8 mouse cellular contexts compared by ENCODE assay signal in genomic region chr8:125012695-125013627, GRCm38 (mm10). TPM values are rescaled to one million over a fixed set of nuclear protein-coding genes. Genes with fewer than 3 reads are reported as not detected.
DNase-seq lines count a peak whose midpoint lies in the region; ATAC-seq and TF ChIP-seq lines count a peak whose summit lies in the region.

Gene Tsnax, plus strand, starts transcription at chr8:125012997.

- 2% methylated on average over 84 of the region's 84 CpGs for WGBS in forebrain, embryonic 11.5 days
- whole genome bisulfite sequencing in heart, embryonic 16.5 days, result 2% methylated on average over 83 of the region's 84 CpGs
- 2% methylated on average over 84 of the region's 84 CpGs for WGBS in liver, embryonic 15.5 days (ENCODE audit: insufficient replicate concordance)
- WGBS in neural tube, embryonic 12.5 days, result 2% methylated on average over 84 of the region's 84 CpGs

- peak within 1 kb of the TSS; percentile 82 for H3K9ac ChIP-seq in CH12.LX (ENCODE audit: insufficient read depth, low read depth)
- peak within 1 kb of the TSS; percentile 89 for H3K9ac ChIP-seq in forebrain, embryonic 11.5 days (ENCODE audit: low read length)
- H3K9ac ChIP-seq in heart, embryonic 16.5 days (ENCODE audit: low read length), result peak within 1 kb of the TSS; percentile 99
- H3K9ac ChIP-seq in liver, embryonic 15.5 days, result peak within 1 kb of the TSS; percentile 87
- H3K9ac ChIP-seq in neural tube, embryonic 12.5 days, result peak within 1 kb of the TSS; percentile 97

- H3K36me3 ChIP-seq in CH12.LX (replicated peaks in 1 of 2; ENCODE audit: control insufficient read depth in 1 of 2, insufficient read depth in 1 of 2, low read length in 1 of 2), result peaks cover 22 to 31% of the 10 kb centered on the region in 2 experiments
- no peaks in the 10 kb centered on the region; the same call in 1 of the 2 replicates for H3K36me3 ChIP-seq in forebrain, embryonic 11.5 days (ENCODE audit: control insufficient read depth, insufficient read depth, low read length)
- peaks cover 14% of the 10 kb centered on the region for H3K36me3 ChIP-seq in heart, embryonic 16.5 days (ENCODE audit: control insufficient read depth, insufficient read depth)
- H3K36me3 ChIP-seq in liver, embryonic 15.5 days (replicated peaks), result peaks cover 27% of the 10 kb centered on the region
- H3K36me3 ChIP-seq in neural tube, embryonic 12.5 days, result peaks cover 25% of the 10 kb centered on the region

- peaks cover 3 to 21% of the 10 kb centered on the region in 2 experiments for H3K4me1 ChIP-seq in CH12.LX (ENCODE audit: control insufficient read depth in 1 of 2, insufficient read depth in 2 of 2)
- no peaks in the 10 kb centered on the region for H3K4me1 ChIP-seq in forebrain, embryonic 11.5 days (replicated peaks; ENCODE audit: control insufficient read depth, insufficient read depth, low read length)
- H3K4me1 ChIP-seq in heart, embryonic 16.5 days (ENCODE audit: control insufficient read depth, insufficient read depth, low read length), result no peaks in the 10 kb centered on the region; the same call in 1 of the 2 replicates
- peaks cover 9% of the 10 kb centered on the region for H3K4me1 ChIP-seq in liver, embryonic 15.5 days (replicated peaks)
- H3K4me1 ChIP-seq in neural tube, embryonic 12.5 days, result no peaks in the 10 kb centered on the region

- dilution Hi-C loops in CH12.LX (cut with MboI; ENCODE audit: extremely low pct_ligation_motif_present, extremely low pct_unique_long_range_greater_than_20kb, low sequenced_read_pairs), result no loop called here

- TF ChIP-seq EP300 in CH12.LX (IDR thresholded peaks at IDR 0.05; ENCODE audit: low read length), result no peak

- peak; percentile 99 for ATAC-seq in forebrain, embryonic 11.5 days (replicated peaks; ENCODE audit: low FRiP score)
- peak; percentile 98 for ATAC-seq in heart, embryonic 16.5 days (replicated peaks; ENCODE audit: extremely low read depth, insufficient read depth, low FRiP score)
- peak; percentile 97 for ATAC-seq in liver, embryonic 15.5 days (ENCODE audit: insufficient read depth)
- peak; percentile 98 for ATAC-seq in neural tube, embryonic 12.5 days (ENCODE audit: low FRiP score, low read depth)

- TF ChIP-seq CTCF in CH12.LX (conservative IDR thresholded peaks at IDR 0.05 in 1 of 2, IDR thresholded peaks at IDR 0.05 in 1 of 2; ENCODE audit: low read depth in 2 of 2, low read length in 2 of 2), result no peak

- TF ChIP-seq RAD21 in CH12.LX (IDR thresholded peaks at IDR 0.05; ENCODE audit: low read depth, low read length), result no peak

- peak within 1 kb of the TSS; percentile 54 to 99 (median 97) for H3K4me3 ChIP-seq in CH12.LX (replicated peaks in 1 of 3; ENCODE audit: low read depth in 2 of 3, low read length in 2 of 3, poor library complexity in 1 of 3)
- H3K4me3 ChIP-seq in forebrain, embryonic 11.5 days (ENCODE audit: low read depth, low read length), result peak within 1 kb of the TSS; percentile 94
- peak within 1 kb of the TSS; percentile 99 for H3K4me3 ChIP-seq in heart, embryonic 16.5 days (ENCODE audit: low read length)
- peak within 1 kb of the TSS; percentile 89 for H3K4me3 ChIP-seq in liver, embryonic 15.5 days (replicated peaks)
- peak within 1 kb of the TSS; percentile 98 for H3K4me3 ChIP-seq in neural tube, embryonic 12.5 days

- TF ChIP-seq POLR2A in CH12.LX (IDR thresholded peaks at IDR 0.05; ENCODE audit: low read depth, low read length), result peak; percentile 77

- H3K27ac ChIP-seq in CH12.LX (ENCODE audit: insufficient read depth, low read depth), result peak within 1 kb of the TSS; percentile 33; the same call in 1 of the 2 replicates
- peak within 1 kb of the TSS; percentile 44 for H3K27ac ChIP-seq in forebrain, embryonic 11.5 days (ENCODE audit: low read depth, low read length)
- H3K27ac ChIP-seq in heart, embryonic 16.5 days (ENCODE audit: low read length), result peak within 1 kb of the TSS; percentile 93
- H3K27ac ChIP-seq in liver, embryonic 15.5 days (replicated peaks), result peak within 1 kb of the TSS; percentile 74
- H3K27ac ChIP-seq in neural tube, embryonic 12.5 days, result peak within 1 kb of the TSS; percentile 80; the same call in 1 of the 2 replicates

- H3K27me3 ChIP-seq in CH12.LX (replicated peaks), result peaks cover 5% of the 10 kb centered on the region
- no peaks in the 10 kb centered on the region for H3K27me3 ChIP-seq in forebrain, embryonic 11.5 days (ENCODE audit: control insufficient read depth, insufficient read depth, low read length)
- no peaks in the 10 kb centered on the region for H3K27me3 ChIP-seq in heart, embryonic 16.5 days (ENCODE audit: control insufficient read depth, insufficient read depth, low read length)
- no peaks in the 10 kb centered on the region for H3K27me3 ChIP-seq in liver, embryonic 15.5 days
- no peaks in the 10 kb centered on the region for H3K27me3 ChIP-seq in neural tube, embryonic 12.5 days (replicated peaks)

- H3K4me2 ChIP-seq in CH12.LX (ENCODE audit: insufficient read depth, low read depth, poor library complexity, severe bottlenecking), result peak within 1 kb of the TSS; percentile 51
- peak within 1 kb of the TSS; percentile 78 for H3K4me2 ChIP-seq in forebrain, embryonic 11.5 days (ENCODE audit: low read depth, low read length, severe bottlenecking)
- peak within 1 kb of the TSS; percentile 94 for H3K4me2 ChIP-seq in heart, embryonic 16.5 days (ENCODE audit: low read depth, low read length)
- H3K4me2 ChIP-seq in liver, embryonic 15.5 days, result peak within 1 kb of the TSS; percentile 88
- peak within 1 kb of the TSS; percentile 87 for H3K4me2 ChIP-seq in neural tube, embryonic 12.5 days (replicated peaks)

- in situ Hi-C loops in CH12.LX (cut with MboI; ENCODE audit: low pct_ligation_motif_present, low pct_unique_long_range_greater_than_20kb, low sequenced_read_pairs), result no loop called here

- H3K9me3 ChIP-seq in CH12.LX (replicated peaks; ENCODE audit: low read length), result peaks cover 7% of the 10 kb centered on the region
- H3K9me3 ChIP-seq in forebrain, embryonic 11.5 days (ENCODE audit: control insufficient read depth, low read length), result no peaks in the 10 kb centered on the region
- H3K9me3 ChIP-seq in heart, embryonic 16.5 days (replicated peaks; ENCODE audit: control insufficient read depth, low read length), result 0 out of 2 replicates have a peak, but pooled peaks cover 2% of the 10 kb centered on the region
- no peaks in the 10 kb centered on the region for H3K9me3 ChIP-seq in liver, embryonic 15.5 days (replicated peaks)
- no peaks in the 10 kb centered on the region for H3K9me3 ChIP-seq in neural tube, embryonic 12.5 days

- H3K79me2 ChIP-seq in CH12.LX (replicated peaks; ENCODE audit: control insufficient read depth, extremely low read depth, insufficient read depth, poor library complexity, severe bottlenecking), result peaks cover 13% of the 10 kb centered on the region

- DNase-seq in CH12.LX (ENCODE audit: extremely low read depth), result peak; percentile 75
- DNase-seq in c-Kit-positive CD71-positive TER-119-negative erythroid progenitor cells, embryonic 14.5 days (ENCODE audit: low read depth), result peak; percentile 67
- DNase-seq in forebrain, embryonic 11.5 days (ENCODE audit: low spot score), result peak; percentile 97
- DNase-seq in kidney, postnatal 36 days, result peak; percentile 94 to 95
- DNase-seq in telencephalon, adult 2 months (ENCODE audit: low read depth, low spot score), result peak; percentile 87

TF ChIP-seq in CH12.LX, 34 proteins besides CTCF, POLR2A, EP300 and RAD21 (continues in another document):
- TF ChIP-seq MAX (IDR thresholded peaks at IDR 0.05; ENCODE audit: low read length) (peak; percentile 79; the same call in 1 of the 2 replicates), ZNF384 (IDR thresholded peaks at IDR 0.05; ENCODE audit: low read depth, low read length) (no peak), JUND (conservative IDR thresholded peaks at IDR 0.05; ENCODE audit: low read depth, low read length) (no peak), USF1 (IDR thresholded peaks at IDR 0.05; ENCODE audit: low read depth, low read length) (no peak), MYC (IDR thresholded peaks at IDR 0.05; ENCODE audit: low read depth, low read length) (peak; percentile 20; the same call in 1 of the 2 replicates), UBTF (IDR thresholded peaks at IDR 0.05; ENCODE audit: low read depth, low read length) (0 out of 2 replicates have a peak, but pooled peaks have one; percentile 35), USF2 (conservative IDR thresholded peaks at IDR 0.05; ENCODE audit: low read depth, low read length) (no peak), IRF4 (IDR thresholded peaks at IDR 0.05; ENCODE audit: low read depth, low read length) (peak; percentile 71), TCF12 (IDR thresholded peaks at IDR 0.05; ENCODE audit: low read depth, low read length) (peak; percentile 60; the same call in 1 of the 2 replicates), PAX5 (IDR thresholded peaks at IDR 0.05; ENCODE audit: low read length) (no peak), CHD1 (IDR thresholded peaks at IDR 0.05; ENCODE audit: low read depth, low read length) (no peak), ZMIZ1 (IDR thresholded peaks at IDR 0.05; ENCODE audit: low read depth, low read length) (peak; percentile 63; the same call in 1 of the 2 replicates), MAFK (IDR thresholded peaks at IDR 0.05; ENCODE audit: insufficient replicate concordance, low read length) (no peak), TBP (conservative IDR thresholded peaks at IDR 0.05; ENCODE audit: low read depth, low read length) (no peak), RCOR1 (conservative IDR thresholded peaks at IDR 0.05; ENCODE audit: low read depth, low read length) (no peak), SMC3 (IDR thresholded peaks at IDR 0.05; ENCODE audit: low read depth, low read length) (no peak), GABPA (IDR thresholded peaks at IDR 0.05; ENCODE audit: insufficient replicate concordance, low read depth, low read length) (peak; percentile 12; the same call in 1 of the 2 replicates), ELF1 (IDR thresholded peaks at IDR 0.05; ENCODE audit: low read depth, low read length) (peak; percentile 86), KAT2A (IDR thresholded peaks at IDR 0.05; ENCODE audit: insufficient replicate concordance, low read length) (peak; percentile 72; the same call in 1 of the 2 replicates), POLR2AphosphoS2 (IDR thresholded peaks at IDR 0.05; ENCODE audit: low read depth, low read length) (0 out of 2 replicates have a peak, but pooled peaks have one; percentile 35), SIN3A (IDR thresholded peaks at IDR 0.05; ENCODE audit: low read length) (no peak), HCFC1 (IDR thresholded peaks at IDR 0.05; ENCODE audit: low read depth, low read length) (peak; percentile 87)

RNA-seq across cellular contexts. Expression of gene Tsnax, which starts in this region (rescaled TPM):
- total RNA-seq in CH12.LX (2012; rRNA removed), result 62.9 and 68.0 TPM in 2 replicates
- 47.8 and 48.0 TPM in 2 replicates for total RNA-seq in CH12.LX (2014; rRNA removed)
- 71.5 and 75.0 TPM in 2 replicates for polyA plus RNA-seq in CH12.LX (2012; ENCODE audit: insufficient read length, low read depth)
- polyA plus RNA-seq in forebrain, embryonic 11.5 days (2014; fragmentation: Nextera tagmentation; extraction: Ambion mirVana), result 126 and 130 TPM in 2 replicates
- polyA plus RNA-seq in heart, embryonic 16.5 days (2015; fragmentation: Nextera tagmentation; extraction: Ambion mirVana), result 91.8 and 98.2 TPM in 2 replicates
- 36.0 and 37.4 TPM in 2 replicates for polyA plus RNA-seq in liver, embryonic 15.5 days (2015; fragmentation: Nextera tagmentation; extraction: Ambion mirVana)
- polyA plus RNA-seq in neural tube, embryonic 12.5 days (2016; fragmentation: Nextera tagmentation; extraction: Ambion mirVana), result 141 and 142 TPM in 2 replicates

Comparison
In these comparisons a context has a peak if more than half of its experiments do, and no peak if none do; other contexts are left out.
1. Peak in every context shown above with its lines: DNase-seq, ATAC-seq, H3K4me3 ChIP-seq and H3K27ac ChIP-seq.
2. H3K27ac ChIP-seq: peak in every context shown above with its lines; median percentile 93 in heart, embryonic 16.5 days; 80 in neural tube, embryonic 12.5 days; 74 in liver, embryonic 15.5 days; 44 in forebrain, embryonic 11.5 days; 33 in CH12.LX.